Mouse (Mus musculus) T-helper 1 cell (primary cell): ENCODE results near the gene Hoxa13.

Source experiments
- in situ Hi-C: fragments of 300-600 bp; cut with MboI, MseI; formaldehyde crosslinking; loops from one replicate; pipeline ENCODE4 v1.15.1; 2025; ENCODE audit warnings: high pct_unique_total_duplicates

The Hoxa13 gene

GRCm38 (mm10) chr6:52270494-52271480 lies 10.1 kb upstream of the Hoxa13 start:
- in situ Hi-C loops = no loop called here

DNA sequence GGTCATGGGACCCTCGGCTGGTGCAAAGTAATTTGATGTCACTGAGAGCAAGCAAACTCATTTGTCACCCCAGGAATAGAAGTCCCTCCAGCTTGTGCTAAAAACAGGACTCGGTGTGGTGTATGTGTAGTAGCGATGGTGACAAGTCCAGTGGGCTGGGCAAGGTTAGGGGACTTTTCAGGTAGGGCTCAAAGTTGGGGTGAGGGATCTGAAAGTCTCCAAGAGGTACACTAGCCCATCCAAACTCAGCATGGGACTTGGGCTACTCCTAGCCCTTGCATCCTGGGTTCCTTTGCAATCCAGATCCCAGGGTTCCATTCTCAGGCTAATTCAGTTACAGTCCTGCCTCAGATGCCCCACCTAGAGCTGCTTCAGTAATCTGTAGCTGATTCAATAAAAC lies 8.1 kb upstream of the Hoxa13 start:
- in situ Hi-C loops = loop anchor here (10.0 kb wide), 2 partner anchors 46 to 576 kb away; partner anchors contain the start of gene Evx1

DNA sequence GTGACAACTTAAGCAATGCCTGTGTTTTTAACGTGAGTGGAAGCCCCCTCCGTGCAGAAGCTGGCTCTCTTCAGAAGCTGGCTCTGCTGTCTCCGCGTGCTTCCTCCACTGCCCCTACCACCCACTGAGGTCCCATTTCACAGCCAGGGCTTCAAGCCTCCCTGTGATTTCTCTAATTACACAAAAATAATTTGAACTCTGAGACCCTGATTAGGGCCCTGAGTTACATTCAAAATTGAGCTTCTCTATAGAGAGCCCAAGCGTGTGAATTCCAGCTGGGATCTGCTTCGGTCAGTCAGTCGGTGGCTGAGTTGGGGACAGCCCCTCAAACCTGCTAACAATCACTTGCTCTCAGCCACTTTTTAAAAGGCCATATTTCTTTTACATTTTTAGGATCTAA lies 7.7 kb upstream of the Hoxa13 start:
- in situ Hi-C loops = loop anchor here (10.0 kb wide), 2 partner anchors 46 to 576 kb away; partner anchors contain the start of gene Evx1

DNA sequence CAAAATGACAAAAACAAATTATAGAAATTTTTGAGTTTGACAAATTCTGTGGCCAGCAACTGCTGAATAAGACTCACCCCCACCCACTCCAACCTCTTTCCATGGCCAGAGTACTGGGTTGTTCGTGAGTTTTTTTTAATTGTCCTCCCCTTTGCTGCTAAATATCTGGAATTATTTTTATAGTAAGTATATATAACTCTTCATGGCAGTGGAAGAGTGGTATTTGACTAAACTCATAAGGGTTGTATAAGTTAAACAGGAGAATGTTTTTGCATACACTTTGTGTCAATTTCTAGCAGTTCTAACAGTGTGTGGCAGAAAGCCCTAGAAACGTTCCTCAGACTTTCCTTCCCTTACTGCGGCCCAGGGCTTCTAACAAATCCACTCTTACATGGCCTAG lies 7.0 kb upstream of the Hoxa13 start:
- in situ Hi-C loops = loop anchor here (10.0 kb wide), 2 partner anchors 47 to 577 kb away; partner anchors contain the start of gene Evx1

DNA sequence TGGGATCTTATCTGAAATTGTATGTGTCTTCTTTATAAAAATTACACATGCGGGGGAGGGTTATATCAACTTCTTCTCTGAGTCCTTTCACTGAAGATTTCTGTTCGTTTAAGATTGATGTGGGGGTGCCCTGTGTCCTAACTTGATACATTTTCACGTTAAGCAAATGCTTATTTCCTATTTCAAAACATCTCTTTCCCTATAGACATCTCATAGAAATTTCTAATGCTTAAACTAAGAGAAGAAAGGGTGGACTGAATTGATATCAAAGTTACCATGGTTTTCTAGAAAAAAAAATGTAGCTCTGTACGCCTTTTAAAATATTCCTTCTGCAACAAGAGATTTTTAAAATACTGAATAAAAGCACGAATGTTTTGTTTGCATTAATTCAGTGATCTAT lies 6.5 kb upstream of the Hoxa13 start:
- in situ Hi-C loops = loop anchor here (10.0 kb wide), 2 partner anchors 48 to 578 kb away; partner anchors contain the start of gene Evx1

DNA sequence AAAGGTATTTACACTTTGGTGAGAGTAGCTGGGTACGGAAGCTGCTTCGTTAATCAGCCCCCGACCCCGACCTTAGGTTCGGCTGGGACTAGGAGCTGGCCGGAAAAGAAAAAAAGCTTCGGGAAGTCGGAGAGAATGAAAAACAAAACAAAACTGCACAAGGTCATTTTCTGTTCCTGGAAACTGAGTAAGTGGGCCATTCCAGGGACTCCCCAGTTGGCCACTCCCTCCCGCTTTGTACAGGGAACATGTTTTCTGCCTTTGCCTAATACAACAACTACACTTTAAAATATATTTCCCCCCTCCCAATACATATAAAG lies 5.9 kb upstream of the Hoxa13 start:
- in situ Hi-C loops = loop anchor here (10.0 kb wide), 2 partner anchors 48 to 578 kb away; partner anchors contain the start of gene Evx1

GRCm38 (mm10) chr6:52265913-52266665 lies 5.4 kb upstream of the Hoxa13 start:
- in situ Hi-C loops = loop anchor here (10.0 kb wide), 2 partner anchors 49 to 579 kb away; partner anchors contain the start of gene Evx1

- in situ Hi-C loops = loop anchor here (10.0 kb wide), 2 partner anchors 49 to 579 kb away; partner anchors contain the start of gene Evx1
Measured at GRCm38 (mm10) chr6:52265306-52265912, 4.7 kb upstream of the Hoxa13 start.

DNA sequence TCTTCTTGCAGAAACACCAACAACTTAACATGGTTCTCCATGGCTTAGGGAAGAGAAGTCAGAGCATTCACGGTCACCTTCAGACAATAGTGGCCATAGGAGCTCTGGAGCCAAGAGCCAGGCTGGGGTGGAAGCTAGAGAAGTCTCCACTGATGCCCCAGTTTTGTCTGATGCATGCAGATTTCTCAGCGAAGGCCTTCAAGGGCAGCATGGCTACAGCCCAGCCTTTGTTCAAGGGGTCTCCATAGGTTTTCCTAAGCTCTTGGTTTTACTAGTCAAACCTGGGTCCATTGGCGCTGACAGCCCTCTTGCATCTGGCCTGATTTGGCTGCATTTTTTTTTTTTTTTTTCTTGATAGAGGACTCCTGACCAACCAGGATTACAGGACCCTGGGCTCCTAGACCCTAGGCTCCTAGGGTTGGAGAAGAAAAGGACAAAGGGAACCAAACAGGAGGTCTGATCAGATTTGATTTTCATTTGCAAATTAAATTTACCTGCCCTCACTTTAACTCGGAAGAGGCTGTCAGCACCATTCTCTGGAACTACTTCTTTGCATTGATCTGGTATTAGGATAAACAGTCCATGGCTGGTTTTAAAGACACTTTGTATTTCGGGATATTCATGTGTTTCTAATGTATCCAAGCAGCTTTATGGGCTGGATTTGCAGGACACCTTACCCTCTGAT lies 3.6 kb upstream of the Hoxa13 start:
- in situ Hi-C loops = loop anchor here (5.0 to 10.0 kb wide), 3 partner anchors 37 to 581 kb away; partner anchors contain the start of gene Evx1

DNA sequence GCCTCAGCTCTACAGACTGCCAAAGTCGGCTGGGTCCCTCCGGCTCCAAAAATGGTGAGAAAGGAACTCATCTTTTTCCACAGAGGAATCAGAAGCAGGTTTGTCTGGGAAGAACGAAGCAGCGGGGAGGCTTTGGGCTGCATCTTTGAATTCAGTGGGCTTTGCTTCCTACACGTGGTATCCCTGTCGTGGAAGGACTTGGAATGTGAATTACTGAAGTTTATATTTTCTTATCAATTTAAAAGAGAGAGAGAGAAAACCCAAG lies 2.6 kb upstream of the Hoxa13 start:
- in situ Hi-C loops = loop anchor here (5.0 to 10.0 kb wide), 3 partner anchors 36 to 582 kb away; partner anchors contain the start of gene Evx1

DNA sequence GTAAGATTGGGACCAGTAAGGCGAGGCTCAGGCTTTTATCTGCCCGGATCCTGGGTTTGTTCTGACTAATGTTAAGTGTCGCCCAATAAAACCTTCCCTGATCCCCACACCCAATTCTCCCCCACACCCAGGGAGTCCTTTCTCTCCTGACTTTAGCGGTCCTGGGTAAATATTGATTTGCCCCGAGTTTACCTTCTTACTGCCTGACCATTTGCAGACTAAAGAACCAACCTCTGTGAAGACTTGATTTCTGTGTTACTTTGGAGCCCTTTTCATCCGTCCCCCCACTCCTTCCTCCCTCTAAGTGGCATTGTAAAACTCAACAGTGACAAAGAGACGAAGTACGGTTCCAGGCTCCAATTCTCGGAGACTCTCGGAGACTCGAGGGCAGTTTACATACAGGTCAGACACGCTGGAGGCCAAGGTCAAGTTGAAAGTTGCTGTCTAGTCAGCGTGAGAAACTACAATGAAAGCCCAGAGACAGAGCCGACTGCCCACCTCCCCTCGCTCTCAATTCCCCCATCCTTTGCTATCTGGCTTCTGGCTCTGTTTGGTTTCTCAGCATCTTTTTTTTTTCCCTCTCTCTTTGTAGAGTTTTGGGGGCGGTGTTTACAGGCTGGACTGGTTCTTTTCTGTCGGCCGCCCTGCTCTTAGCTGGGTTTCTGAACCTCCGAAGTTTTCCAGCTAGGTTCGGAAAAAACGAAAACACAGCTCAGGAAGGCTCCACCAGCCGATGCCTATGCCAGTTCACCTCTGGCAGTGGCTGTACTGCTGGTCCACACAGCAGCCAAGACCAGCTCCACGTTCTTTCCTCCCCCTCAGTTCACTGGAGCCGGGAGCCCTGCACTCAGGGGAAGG lies 2.0 kb upstream of the Hoxa13 start:
- in situ Hi-C loops = loop anchor here (5.0 to 10.0 kb wide), 3 partner anchors 35 to 582 kb away; partner anchors contain the start of gene Evx1

GRCm38 (mm10) chr6:52261751-52262462 lies 1.2 kb upstream of the Hoxa13 start:
- in situ Hi-C loops = loop anchor here (5.0 to 10.0 kb wide), 3 partner anchors 35 to 583 kb away; partner anchors contain the start of gene Evx1

DNA sequence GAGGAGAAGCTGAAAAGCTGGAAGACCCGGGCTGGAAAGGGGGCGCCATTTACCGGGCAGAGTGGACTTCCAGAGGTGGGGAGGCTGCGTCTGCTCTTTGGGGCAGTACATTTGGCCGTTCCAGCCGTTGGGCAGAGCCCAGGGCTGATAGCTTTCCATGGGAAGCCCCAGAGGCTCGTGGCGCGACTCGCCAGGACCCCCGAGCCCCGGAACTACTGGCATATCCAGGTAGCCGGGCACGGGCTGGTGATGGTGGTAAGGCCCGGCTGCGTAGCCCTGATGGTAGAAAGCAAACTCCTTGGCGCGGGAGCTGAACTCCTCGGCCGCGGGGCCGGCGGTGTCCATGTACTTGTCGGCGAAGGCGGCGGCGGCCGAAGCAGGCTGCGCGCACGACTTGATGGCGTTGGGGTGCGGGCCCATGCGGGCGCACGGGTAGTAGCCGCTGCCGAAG lies 844 bp downstream of the Hoxa13 start:
- in situ Hi-C loops = loop anchor here (5.0 to 10.0 kb wide), 4 partner anchors 33 to 662 kb away; partner anchors contain the start of gene Evx1

- in situ Hi-C loops = loop anchor here (5.0 kb wide), 1 partner anchor 663 kb away; no protein-coding TSS in a partner anchor
Measured at GRCm38 (mm10) chr6:52259081-52259790, 1.4 kb downstream of the Hoxa13 start.

GRCm38 (mm10) chr6:52256956-52257355 lies 3.7 kb downstream of the Hoxa13 start:
- in situ Hi-C loops = loop anchor here (5.0 kb wide), 1 partner anchor 665 kb away; no protein-coding TSS in a partner anchor

- in situ Hi-C loops = no loop called here
Measured at GRCm38 (mm10) chr6:52253511-52254500, 6.9 kb downstream of the Hoxa13 start.

GRCm38 (mm10) chr6:52252775-52253376 lies 7.8 kb downstream of the Hoxa13 start:
- in situ Hi-C loops = no loop called here
